Mouse (Mus musculus): ENCODE results near the gene Wnt5b. TPM values are rescaled to one million over a fixed set of nuclear protein-coding genes. Genes with fewer than 3 reads are reported as not detected.
A peak's percentile ranks its signal among the peaks of the same experiment; 100 is the strongest.

The Wnt5b gene
- polyA plus RNA-seq, 1 experiment from 2014 or later = 7.3 TPM

GRCm38 (mm10) chr6:119405310-119405709, 138.8 kb downstream of the Wnt5b start:
- H3K36me3 ChIP-seq = no peaks in the 10 kb centered on the region
- H3K4me2 ChIP-seq (replicated peaks) = no peak overlapping the region
- H3K27me3 ChIP-seq (replicated peaks) = no peaks in the 10 kb centered on the region
- peak overlapping the region; percentile 6; the same call in 1 of the 2 replicates for H3K27ac ChIP-seq
- no peak overlapping the region for H3K4me3 ChIP-seq (replicated peaks)
- no peak overlapping the region for H3K9ac ChIP-seq
- H3K9me3 ChIP-seq = no peaks in the 10 kb centered on the region
- WGBS = 27% methylated on average over 7 of the region's 7 CpGs
- ATAC-seq = no peak
- 0 out of 2 replicates have a peak, but pooled peaks cover 3% of the 10 kb centered on the region for H3K4me1 ChIP-seq (replicated peaks)

- no peak for ATAC-seq
- 82% methylated on average over 4 of the region's 4 CpGs for WGBS
These were observed 139.3 kb downstream of the Wnt5b start for GRCm38 (mm10) chr6:119404854-119405253.

GRCm38 (mm10) chr6:119402976-119403375, 141.2 kb downstream of the Wnt5b start:
- no peaks in the 10 kb centered on the region for H3K27me3 ChIP-seq (replicated peaks)
- ATAC-seq = 0 out of 2 replicates have a peak, but pooled peaks have one; percentile 16
- H3K9me3 ChIP-seq = no peaks in the 10 kb centered on the region
- H3K36me3 ChIP-seq = no peaks in the 10 kb centered on the region
- H3K4me1 ChIP-seq (replicated peaks) = 0 out of 2 replicates have a peak, but pooled peaks cover 1% of the 10 kb centered on the region
- no peak overlapping the region for H3K4me3 ChIP-seq (replicated peaks)
- 78% methylated on average over 3 of the region's 3 CpGs for WGBS
- H3K4me2 ChIP-seq (replicated peaks) = no peak overlapping the region
- H3K27ac ChIP-seq = no peak overlapping the region
- H3K9ac ChIP-seq = no peak overlapping the region

More at GRCm38 (mm10) chr6:119404854-119405253, 139.3 kb downstream of the Wnt5b start:
- Histone ChIP-seq H3K9ac (no peak overlapping the region), H3K36me3 (no peaks in the 10 kb centered on the region), H3K4me1 (replicated peaks) (0 out of 2 replicates have a peak, but pooled peaks cover 3% of the 10 kb centered on the region), H3K27ac (0 out of 2 replicates have a peak overlapping the region, but pooled peaks have one; percentile 6), H3K9me3 (no peaks in the 10 kb centered on the region), H3K4me3 (replicated peaks) (no peak overlapping the region), H3K4me2 (replicated peaks) (no peak overlapping the region), H3K27me3 (replicated peaks) (no peaks in the 10 kb centered on the region)

GRCm38 (mm10) chr6:119401545-119402304, 142.4 kb downstream of the Wnt5b start:
- H3K9ac ChIP-seq = no peak overlapping the region
- no peak overlapping the region for H3K4me3 ChIP-seq (replicated peaks)
- H3K36me3 ChIP-seq = no peaks in the 10 kb centered on the region
- no peaks in the 10 kb centered on the region for H3K4me1 ChIP-seq (replicated peaks)
- ATAC-seq = no peak
- H3K27me3 ChIP-seq (replicated peaks) = no peaks in the 10 kb centered on the region
- H3K9me3 ChIP-seq = no peaks in the 10 kb centered on the region
- H3K27ac ChIP-seq = no peak overlapping the region
- no peak overlapping the region for H3K4me2 ChIP-seq (replicated peaks)
- 83% methylated on average over 8 of the region's 8 CpGs for WGBS

- H3K27ac ChIP-seq = no peak overlapping the region
- H3K36me3 ChIP-seq = no peaks in the 10 kb centered on the region
- no peaks in the 10 kb centered on the region for H3K27me3 ChIP-seq (replicated peaks)
- H3K4me2 ChIP-seq (replicated peaks) = no peak overlapping the region
- WGBS = 91% methylated on average over 3 of the region's 3 CpGs
- no peak overlapping the region for H3K9ac ChIP-seq
- 0 out of 2 replicates have a peak, but pooled peaks cover 7% of the 10 kb centered on the region for H3K4me1 ChIP-seq (replicated peaks)
- no peak for ATAC-seq
- H3K9me3 ChIP-seq = no peaks in the 10 kb centered on the region
- H3K4me3 ChIP-seq (replicated peaks) = no peak overlapping the region
These were observed 143.5 kb downstream of the Wnt5b start for GRCm38 (mm10) chr6:119400649-119401048.

GRCm38 (mm10) chr6:119399371-119399770, 144.8 kb downstream of the Wnt5b start:
- no peaks in the 10 kb centered on the region for H3K36me3 ChIP-seq
- 0 out of 2 replicates have a peak, but pooled peaks cover 8% of the 10 kb centered on the region for H3K4me1 ChIP-seq (replicated peaks)
- H3K9ac ChIP-seq = no peak overlapping the region
- H3K27me3 ChIP-seq (replicated peaks) = no peaks in the 10 kb centered on the region
- no peak for ATAC-seq
- H3K4me2 ChIP-seq (replicated peaks) = no peak overlapping the region
- WGBS = 91% methylated on average over 3 of the region's 3 CpGs
- H3K9me3 ChIP-seq = no peaks in the 10 kb centered on the region
- H3K4me3 ChIP-seq (replicated peaks) = no peak overlapping the region
- no peak overlapping the region for H3K27ac ChIP-seq

GRCm38 (mm10) chr6:119396309-119396634, 147.9 kb downstream of the Wnt5b start:
- Histone ChIP-seq H3K4me3 (replicated peaks) (no peak overlapping the region), H3K9me3 (no peaks in the 10 kb centered on the region), H3K27ac (peak overlapping the region; percentile 56; the same call in 1 of the 2 replicates), H3K36me3 (no peaks in the 10 kb centered on the region), H3K4me2 (replicated peaks) (no peak overlapping the region), H3K4me1 (replicated peaks) (0 out of 2 replicates have a peak, but pooled peaks cover 8% of the 10 kb centered on the region), H3K9ac (no peak overlapping the region), H3K27me3 (replicated peaks) (no peaks in the 10 kb centered on the region)
- WGBS = 45% methylated on average over 5 of the region's 5 CpGs
- peak; percentile 75 for ATAC-seq

GRCm38 (mm10) chr6:119395421-119396308, 148.5 kb downstream of the Wnt5b start:
- Histone ChIP-seq H3K9me3 (no peaks in the 10 kb centered on the region), H3K4me3 (replicated peaks) (no peak overlapping the region), H3K4me1 (replicated peaks) (0 out of 2 replicates have a peak, but pooled peaks cover 8% of the 10 kb centered on the region), H3K27me3 (replicated peaks) (no peaks in the 10 kb centered on the region), H3K4me2 (replicated peaks) (no peak overlapping the region), H3K9ac (no peak overlapping the region), H3K27ac (peak overlapping the region; percentile 56), H3K36me3 (no peaks in the 10 kb centered on the region)
- ATAC-seq = peak; percentile 77
- WGBS = 59% methylated on average over 14 of the region's 14 CpGs

- Histone ChIP-seq H3K27me3 (replicated peaks) (no peaks in the 10 kb centered on the region), H3K9me3 (no peaks in the 10 kb centered on the region), H3K4me1 (replicated peaks) (0 out of 2 replicates have a peak, but pooled peaks cover 8% of the 10 kb centered on the region), H3K4me3 (replicated peaks) (no peak overlapping the region), H3K9ac (no peak overlapping the region), H3K36me3 (no peaks in the 10 kb centered on the region), H3K27ac (no peak overlapping the region), H3K4me2 (replicated peaks) (no peak overlapping the region)
- no peak for ATAC-seq
- 69% methylated on average over 9 of the region's 9 CpGs for WGBS
These were observed 151.3 kb downstream of the Wnt5b start for GRCm38 (mm10) chr6:119392836-119393235.

- 93% methylated on average over 4 of the region's 4 CpGs for WGBS
- H3K4me1 ChIP-seq (replicated peaks) = peaks cover 6% of the 10 kb centered on the region; the same call in 1 of the 2 replicates
- H3K27ac ChIP-seq = no peak overlapping the region
- no peak overlapping the region for H3K9ac ChIP-seq
- no peak for ATAC-seq
- H3K9me3 ChIP-seq = no peaks in the 10 kb centered on the region
- H3K27me3 ChIP-seq (replicated peaks) = no peaks in the 10 kb centered on the region
- no peak overlapping the region for H3K4me2 ChIP-seq (replicated peaks)
- no peak overlapping the region for H3K4me3 ChIP-seq (replicated peaks)
- no peaks in the 10 kb centered on the region for H3K36me3 ChIP-seq
These were observed 153.4 kb downstream of the Wnt5b start for GRCm38 (mm10) chr6:119390728-119391127.

GRCm38 (mm10) chr6:119389089-119389488, 155.1 kb downstream of the Wnt5b start:
- Histone ChIP-seq H3K9ac (peak overlapping the region; percentile 28; the same call in 1 of the 2 replicates), H3K4me3 (replicated peaks) (peak overlapping the region; percentile 79), H3K27me3 (replicated peaks) (no peaks in the 10 kb centered on the region), H3K4me2 (replicated peaks) (peak overlapping the region; percentile 36), H3K9me3 (no peaks in the 10 kb centered on the region), H3K4me1 (replicated peaks) (peaks cover 10% of the 10 kb centered on the region; the same call in 1 of the 2 replicates), H3K27ac (peak overlapping the region; percentile 9; the same call in 1 of the 2 replicates), H3K36me3 (no peaks in the 10 kb centered on the region)
- 15% methylated on average over 10 of the region's 10 CpGs for WGBS
- peak; percentile 9; the same call in 1 of the 2 replicates for ATAC-seq

- Histone ChIP-seq H3K4me1 (replicated peaks) (peaks cover 11% of the 10 kb centered on the region; the same call in 1 of the 2 replicates), H3K27me3 (replicated peaks) (no peaks in the 10 kb centered on the region), H3K9ac (peak overlapping the region; percentile 73), H3K4me2 (replicated peaks) (peak overlapping the region; percentile 67), H3K27ac (peak overlapping the region; percentile 89), H3K4me3 (replicated peaks) (peak overlapping the region; percentile 79), H3K9me3 (no peaks in the 10 kb centered on the region), H3K36me3 (no peaks in the 10 kb centered on the region)
- WGBS = 0% methylated on average over 51 of the region's 53 CpGs
- peak; percentile 98 for ATAC-seq
These were observed 155.5 kb downstream of the Wnt5b start for GRCm38 (mm10) chr6:119388650-119389012.

Measured in intestine, embryonic 15.5 days (tissue).